Mouse (Mus musculus) right cerebral cortex, adult 18-20 months (tissue): ENCODE results near the gene Vwce.

Experiments
- DNase-seq: peaks from one replicate; pipeline ENCODE4 v3.0.0; 2022; ENCODE audit warnings: mixed read lengths

Gene Vwce

GRCm38 (mm10) chr19:10692361-10692760 is 58.3 kb downstream of the Vwce start:
- DNase-seq, result no peak

- DNase-seq, result no peak
Observed at GRCm38 (mm10) chr19:10693926-10694682, 60.1 kb downstream of the Vwce start.

- no peak for DNase-seq
Observed at GRCm38 (mm10) chr19:10695801-10696200, 61.8 kb downstream of the Vwce start.

- DNase-seq, result no peak
Observed at GRCm38 (mm10) chr19:10698131-10698991, 64.3 kb downstream of the Vwce start.

- DNase-seq, result no peak
Observed at GRCm38 (mm10) chr19:10699851-10700250, 65.8 kb downstream of the Vwce start.

- DNase-seq, result no peak
Observed at GRCm38 (mm10) chr19:10701013-10701726, 67.2 kb downstream of the Vwce start.

GRCm38 (mm10) chr19:10702125-10702524 is 68.1 kb downstream of the Vwce start:
- no peak for DNase-seq

GRCm38 (mm10) chr19:10703470-10703869 is 69.5 kb downstream of the Vwce start:
- DNase-seq, result no peak

- no peak for DNase-seq
Observed at GRCm38 (mm10) chr19:10707087-10707875, 73.3 kb downstream of the Vwce start.

- no peak for DNase-seq
Observed at GRCm38 (mm10) chr19:10707881-10708280, 73.9 kb downstream of the Vwce start.

- no peak for DNase-seq
Observed at GRCm38 (mm10) chr19:10708900-10709299, 74.9 kb downstream of the Vwce start.

- peak; percentile 96 for DNase-seq
Observed at GRCm38 (mm10) chr19:10709360-10710087, 75.5 kb downstream of the Vwce start.

- peak; percentile 74 for DNase-seq
Observed at GRCm38 (mm10) chr19:10710088-10710511, 76.1 kb downstream of the Vwce start.

GRCm38 (mm10) chr19:10710751-10711150 is 76.7 kb downstream of the Vwce start:
- no peak for DNase-seq

- DNase-seq, result no peak
Observed at GRCm38 (mm10) chr19:10712194-10712593, 78.2 kb downstream of the Vwce start.

GRCm38 (mm10) chr19:10712646-10713045 is 78.6 kb downstream of the Vwce start:
- no peak for DNase-seq

GRCm38 (mm10) chr19:10713551-10713950 is 79.5 kb downstream of the Vwce start:
- DNase-seq, result no peak

GRCm38 (mm10) chr19:10714168-10714567 is 80.2 kb downstream of the Vwce start:
- DNase-seq, result no peak

- DNase-seq, result peak; percentile 85
Observed at GRCm38 (mm10) chr19:10714682-10715475, 80.9 kb downstream of the Vwce start.

- no peak for DNase-seq
Observed at GRCm38 (mm10) chr19:10715476-10715875, 81.5 kb downstream of the Vwce start.
